Mouse (Mus musculus): ENCODE measurements at regions not wholly inside any gene's neighbourhood (a gene's known extent, or its start where the extent isn't known, plus 50 kb on each side); places are given as distances from the start of the nearest gene placed in this dataset.
A peak's percentile ranks its signal among the peaks of the same experiment; 100 is the strongest.

- intact Hi-C loops (cut with DNase I): no loop called here
Measured at GRCm38 (mm10) chr9:102449366-102449765, 56.2 kb upstream of the Ky start.

GRCm38 (mm10) chr9:102446066-102446465 lies 59.5 kb upstream of the Ky start:
- intact Hi-C loops (cut with DNase I): no loop called here
- DNase-seq: no peak

More at GRCm38 (mm10) chr9:102449366-102449765, 56.2 kb upstream of the Ky start:
- DNase-seq: no peak

DNA sequence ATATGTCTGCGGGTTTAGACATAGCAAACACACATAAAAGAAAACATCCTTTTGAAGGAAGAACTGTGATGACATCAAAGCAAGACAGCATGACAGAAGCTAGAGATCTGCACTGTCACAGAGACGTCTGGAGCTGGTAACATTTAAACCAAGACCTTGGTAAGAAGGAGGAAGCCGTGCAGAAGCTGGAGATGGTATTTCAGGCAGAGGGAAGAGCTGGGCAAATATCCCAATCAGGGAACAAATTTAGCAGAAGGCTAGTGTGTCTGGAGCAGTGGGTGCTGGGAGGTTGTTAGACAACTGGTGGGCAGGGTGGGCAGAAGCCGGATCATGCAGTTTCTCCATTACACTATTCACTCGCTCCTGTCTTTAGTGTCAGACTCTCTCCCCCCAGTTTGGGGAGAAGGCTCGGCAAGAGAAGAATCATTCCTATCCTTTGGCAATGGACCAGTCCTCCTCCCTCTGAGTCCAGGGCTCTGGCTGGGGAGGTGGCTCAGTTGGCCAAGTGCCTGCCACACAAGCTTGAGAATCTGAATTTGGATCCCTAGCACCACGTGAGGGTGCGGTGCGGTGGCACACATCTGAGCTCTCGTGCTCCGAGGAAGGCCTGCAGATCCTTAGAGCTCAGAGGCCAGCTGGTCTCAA lies 63.2 kb upstream of the Ky start:
- intact Hi-C loops (cut with DNase I): no loop called here
- peak; percentile 33 to 39 for DNase-seq

- DNase-seq: no peak
- intact Hi-C loops (cut with DNase I): no loop called here
Measured at GRCm38 (mm10) chr9:102437641-102438040, 67.9 kb upstream of the Ky start.

- intact Hi-C loops (cut with DNase I): no loop called here
- no peak for DNase-seq
Measured at GRCm38 (mm10) chr9:102436378-102436777, 69.2 kb upstream of the Ky start.

GRCm38 (mm10) chr9:102428031-102428430 lies 73.5 kb upstream of the Ephb1 start:
- intact Hi-C loops (cut with DNase I): no loop called here
- DNase-seq: no peak

DNA sequence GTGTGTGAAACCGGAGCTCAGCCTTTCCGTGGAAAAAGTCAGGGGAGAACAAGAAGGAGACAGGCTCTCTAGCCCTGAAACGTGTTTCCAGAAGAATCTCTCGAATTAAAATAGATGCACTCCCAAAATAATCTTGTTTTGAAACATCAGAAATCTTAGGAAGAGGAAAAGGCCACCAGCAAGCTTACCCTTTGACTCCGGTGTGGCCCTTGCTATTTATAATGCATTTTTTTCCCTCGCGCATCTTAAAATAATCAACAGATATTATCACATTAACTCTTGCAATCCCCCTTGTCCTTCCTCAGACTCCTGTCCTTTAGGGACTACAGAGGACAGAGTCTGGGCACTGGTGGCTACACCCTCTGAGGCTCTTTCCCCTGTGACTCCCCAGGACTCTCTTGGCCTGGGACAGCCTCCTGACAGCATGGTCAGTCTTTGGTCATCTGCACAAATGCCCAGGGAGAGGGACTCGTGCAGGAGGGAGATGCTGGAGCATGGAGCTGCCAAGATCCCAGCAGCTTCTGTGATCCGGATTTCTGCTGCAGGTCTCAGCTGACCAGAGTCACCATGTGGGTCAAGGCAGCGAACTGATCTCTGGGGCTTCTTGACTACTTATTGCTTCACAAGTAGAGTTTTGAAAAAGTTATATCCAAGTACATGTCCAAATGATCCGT lies 70.3 kb upstream of the Ephb1 start:
- no peak for DNase-seq
- intact Hi-C loops (cut with DNase I): no loop called here

DNA sequence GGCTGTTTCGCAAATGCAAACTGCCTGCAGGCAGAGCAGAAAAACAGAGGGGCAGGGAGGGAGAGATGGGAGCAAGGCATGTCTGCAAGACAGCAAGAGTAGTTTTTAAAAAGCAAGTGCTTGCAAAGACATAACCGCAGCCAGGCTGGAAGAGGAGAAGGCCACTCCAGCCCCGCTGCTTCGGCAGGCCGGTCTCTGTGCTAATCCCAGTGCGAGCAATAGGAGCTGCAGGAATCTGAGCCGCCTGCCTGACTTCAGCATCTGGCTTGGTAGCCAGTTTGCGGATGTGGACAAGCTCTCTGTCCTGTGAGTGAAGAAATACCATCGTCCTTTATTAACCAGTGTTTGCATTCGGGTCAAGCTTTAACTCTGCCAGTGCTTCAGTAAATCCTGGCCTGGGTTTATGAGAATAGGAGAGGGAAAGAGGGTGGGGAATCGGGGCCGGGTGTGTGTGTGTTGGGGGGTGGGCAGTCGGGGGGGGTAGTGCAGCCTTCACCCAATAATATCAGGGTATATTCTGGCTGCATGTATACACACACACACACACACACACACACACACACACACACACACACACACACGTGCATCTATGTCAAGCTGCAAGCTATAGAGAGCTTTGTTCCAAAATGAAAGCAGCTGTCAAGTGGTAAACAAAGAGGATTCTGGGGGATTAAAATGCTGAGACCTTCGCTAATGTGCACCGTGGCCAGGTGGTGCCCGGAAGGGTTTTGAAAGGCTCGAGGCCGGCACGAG lies 69.6 kb upstream of the Ephb1 start:
- intact Hi-C loops (cut with DNase I): no loop called here
- peak; percentile 9 to 38 for DNase-seq

- no peak for DNase-seq
Measured at GRCm38 (mm10) chr9:102423465-102423918, 69.0 kb upstream of the Ephb1 start.

DNA sequence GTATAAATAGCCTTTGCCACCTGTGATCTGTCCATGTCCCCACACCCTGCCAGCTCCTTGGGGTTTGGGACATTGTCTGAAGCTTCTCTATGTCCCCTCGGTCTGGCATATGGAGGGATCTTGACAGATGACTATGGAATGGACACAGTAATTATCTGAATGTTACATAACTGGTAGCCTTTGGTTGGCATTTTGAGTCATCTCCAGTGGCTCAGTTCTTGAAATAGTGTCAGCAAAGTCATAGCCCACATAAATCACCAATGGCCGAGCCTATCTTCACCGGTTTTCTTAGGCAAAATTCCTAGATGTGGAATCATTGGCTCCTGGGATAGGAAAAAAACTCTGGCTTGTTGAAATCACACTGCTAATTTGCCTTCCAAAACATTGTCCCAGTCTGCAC lies 67.3 kb upstream of the Ephb1 start:
- intact Hi-C loops (cut with DNase I): no loop called here
- DNase-seq: no peak

More at GRCm38 (mm10) chr9:102423465-102423918, 69.0 kb upstream of the Ephb1 start:
- intact Hi-C loops (cut with DNase I): no loop called here

GRCm38 (mm10) chr9:102420196-102420595 lies 65.7 kb upstream of the Ephb1 start:
- intact Hi-C loops (cut with DNase I): no loop called here
- DNase-seq: no peak

DNA sequence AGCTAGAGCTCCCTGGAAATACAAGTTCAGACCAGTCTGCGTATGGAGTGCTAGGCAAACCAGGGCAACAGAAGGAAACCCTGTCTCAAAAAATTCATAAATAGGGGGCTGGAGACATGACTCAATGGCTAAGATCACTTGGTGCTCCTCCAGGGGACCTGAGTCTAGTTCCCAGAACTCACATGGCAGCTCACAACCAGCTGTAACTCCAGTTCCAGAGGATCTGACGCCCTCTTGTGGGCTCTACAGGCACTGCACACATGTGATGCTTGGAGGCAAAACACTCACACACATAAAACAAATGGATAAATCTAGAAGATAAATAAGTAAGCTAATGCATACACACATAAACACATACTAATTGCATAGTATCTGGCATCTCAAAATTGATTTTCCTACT lies 59.1 kb upstream of the Ephb1 start:
- intact Hi-C loops (cut with DNase I): no loop called here

DNA sequence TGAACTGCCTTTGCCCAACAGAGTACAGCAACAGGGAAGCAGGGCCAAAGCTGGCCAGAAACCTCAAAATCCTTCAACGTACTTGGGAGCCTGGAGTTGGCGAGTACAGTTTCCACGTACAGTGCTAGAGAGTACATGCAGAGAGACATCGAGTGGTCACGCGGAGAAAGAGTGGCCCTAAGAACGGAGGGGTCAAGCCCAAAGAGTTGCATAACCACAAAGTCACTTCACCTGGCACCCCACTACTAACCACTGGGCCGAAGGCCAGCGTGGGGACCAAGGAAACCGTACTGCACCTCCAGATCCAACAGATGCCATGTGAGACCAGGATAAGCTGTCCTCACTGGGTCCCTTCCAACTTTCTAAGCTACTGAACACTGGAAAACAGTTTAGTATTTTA lies 56.2 kb upstream of the Ephb1 start:
- intact Hi-C loops (cut with DNase I): no loop called here
- DNase-seq: no peak

More for the DNA sequence above, 59.1 kb upstream of the Ephb1 start:
- DNase-seq: no peak

GRCm38 (mm10) chr9:102406017-102406416 lies 51.5 kb upstream of the Ephb1 start:
- intact Hi-C loops (cut with DNase I): loop anchor here (5.0 kb wide), 1 partner anchor 91 kb away; no protein-coding TSS in a partner anchor
- DNase-seq: peak in 1 of 2 experiments; percentile 10

All from heart, postnatal 14 days (tissue).